Mouse (Mus musculus) C2C12 (cell line): ENCODE results near the gene Def6. TPM values are rescaled to one million over a fixed set of nuclear protein-coding genes. Genes with fewer than 3 reads are reported as not detected.

Experiments
- H3K27me3 ChIP-seq: one replicate; pipeline ENCODE4 v1.6.1; 2011; ENCODE audit not compliant: control insufficient read depth, insufficient read depth, insufficient read length
- H3K36me3 ChIP-seq: one replicate; pipeline ENCODE4 v1.6.1; 2011; ENCODE audit not compliant: control insufficient read depth, insufficient read depth
- H3K4me3 ChIP-seq: one replicate; pipeline ENCODE4 v1.5.1; 2011; ENCODE audit warnings: mild to moderate bottlenecking, control low read depth; ENCODE audit not compliant: poor library complexity, insufficient read depth, severe bottlenecking
- H3K79me2 ChIP-seq: one replicate; pipeline ENCODE4 v1.6.1; 2011; ENCODE audit not compliant: control insufficient read depth, insufficient read depth
- H3K79me3 ChIP-seq: one replicate; pipeline ENCODE4 v1.6.1; 2011; ENCODE audit warnings: low read depth, control low read depth
- H3ac ChIP-seq: one replicate; pipeline ENCODE3; 2011; ENCODE audit warnings: low read depth; ENCODE audit not compliant: control insufficient read depth, insufficient read length
- CEBPB ChIP-seq: IDR thresholded peaks from one replicate; pipeline ENCODE4 v1.6.1; 2011; ENCODE audit warnings: low read depth, mild to moderate bottlenecking, control low read depth, moderate library complexity
- CTCF ChIP-seq: IDR thresholded peaks from one replicate; pipeline ENCODE4 v1.5.1; 2011; ENCODE audit not compliant: control insufficient read depth, insufficient read depth, insufficient read length
- FOSL1 ChIP-seq: IDR thresholded peaks from one replicate; pipeline ENCODE4 v1.8.0; 2011; ENCODE audit warnings: mild to moderate bottlenecking, low read length; ENCODE audit not compliant: poor library complexity, insufficient read depth, severe bottlenecking
- MAX ChIP-seq: IDR thresholded peaks from one replicate; pipeline ENCODE4 v1.6.1; 2011; ENCODE audit warnings: mild to moderate bottlenecking, control low read depth
- MYOD1 ChIP-seq: IDR thresholded peaks from one replicate; pipeline ENCODE4 v1.6.1; 2011; ENCODE audit warnings: low read depth; ENCODE audit not compliant: control insufficient read depth, insufficient read length
- MYOG ChIP-seq: IDR thresholded peaks from one replicate; pipeline ENCODE4 v1.6.1; 2011; ENCODE audit not compliant: control insufficient read depth, insufficient read length; ENCODE audit errors: extremely low read depth
- USF1 ChIP-seq: IDR thresholded peaks from one replicate; pipeline ENCODE4 v1.6.1; 2011; ENCODE audit warnings: low read depth, mild to moderate bottlenecking, control low read depth, moderate library complexity
- polyA plus RNA-seq: library from polyadenylated mRNA; unstranded; fragments of >200 nt; fragmentation: generic; extraction: Trizol; gene quantifications from one replicate; pipeline ENCODE4 v1.2.1, GENCODE M21; 2012; ENCODE audit warnings: missing spikeins

Gene Def6
- polyA plus RNA-seq, 1 experiment = 5.7 TPM

- Histone ChIP-seq H3K36me3 (peaks cover 14% of the 10 kb centered on the region), H3ac (no peak overlapping the region), H3K4me3 (no peak overlapping the region), H3K27me3 (no peaks in the 10 kb centered on the region), H3K79me2 (peaks cover 58% of the 10 kb centered on the region), H3K79me3 (peaks cover 23% of the 10 kb centered on the region)
- TF ChIP-seq FOSL1 = no peak
- no peak for TF ChIP-seq CEBPB
- peak; percentile 70 for TF ChIP-seq MYOD1
- TF ChIP-seq USF1 = no peak
- TF ChIP-seq MYOG = no peak
- no peak for TF ChIP-seq CTCF
- TF ChIP-seq MAX = no peak
These were observed 41.5 kb downstream of the Def6 start for GRCm38 (mm10) chr17:28249062-28249461.

DNA sequence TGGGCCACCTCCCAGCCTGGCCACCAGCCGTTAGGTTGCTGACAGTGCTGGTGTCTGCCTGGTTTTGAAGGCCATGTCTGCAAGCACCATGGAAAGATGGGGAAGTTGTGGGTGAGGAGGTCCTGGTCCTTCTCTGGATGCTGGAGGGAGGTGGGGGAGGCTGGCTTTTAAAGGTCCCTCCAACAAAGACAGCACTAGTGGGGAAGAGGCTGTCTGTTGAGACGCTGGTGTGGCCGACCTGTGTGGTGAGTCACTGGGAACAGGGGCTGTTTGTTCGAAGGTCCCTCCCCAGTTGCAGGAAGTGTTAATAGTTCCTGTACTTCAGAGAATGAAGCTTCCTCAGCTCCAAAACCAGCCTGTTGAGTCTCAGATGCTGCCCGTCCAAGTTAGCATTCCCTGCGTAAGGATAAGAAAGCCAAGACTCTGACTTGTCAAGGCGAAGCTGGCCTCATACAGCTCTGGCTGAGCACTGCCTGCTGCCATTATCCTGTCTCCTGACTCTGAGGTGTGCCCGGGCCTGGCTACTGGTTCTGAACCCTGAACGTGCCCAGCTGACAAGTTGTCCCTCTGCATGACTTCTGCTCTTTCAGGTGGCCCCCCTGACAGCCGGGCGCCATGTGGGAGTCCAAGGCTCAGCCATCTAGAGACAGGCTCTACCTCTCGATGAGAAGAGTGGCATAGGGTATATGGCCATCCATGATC, 44.2 kb downstream of the Def6 start:
- Histone ChIP-seq H3ac (no peak overlapping the region), H3K79me3 (peaks cover 25% of the 10 kb centered on the region), H3K4me3 (no peak overlapping the region), H3K27me3 (no peaks in the 10 kb centered on the region), H3K79me2 (peaks cover 55% of the 10 kb centered on the region), H3K36me3 (peaks cover 8% of the 10 kb centered on the region)
- TF ChIP-seq USF1 (no peak), CTCF (no peak), MAX (no peak), MYOG (no peak), MYOD1 (no peak), CEBPB (no peak), FOSL1 (no peak)

DNA sequence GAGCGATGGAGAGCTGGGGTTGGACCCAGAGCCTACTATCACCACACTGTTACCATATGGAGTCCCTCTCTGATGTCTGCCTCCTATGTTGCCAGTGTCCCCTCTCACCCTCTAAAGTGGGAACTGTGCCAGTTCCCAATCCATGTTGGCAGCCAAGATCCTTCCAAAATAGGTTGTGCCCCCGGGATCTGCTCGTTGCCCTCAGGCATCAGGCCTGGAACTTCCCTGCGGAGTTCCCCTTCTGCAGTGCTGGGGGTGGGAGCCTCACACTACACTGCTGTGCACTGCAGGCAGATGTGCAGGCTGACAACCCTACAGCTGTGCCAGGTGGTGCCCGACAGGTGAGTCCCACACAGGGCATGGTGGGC, 44.7 kb downstream of the Def6 start:
- Histone ChIP-seq H3K79me3 (peaks cover 24% of the 10 kb centered on the region), H3K27me3 (no peaks in the 10 kb centered on the region), H3ac (no peak overlapping the region), H3K79me2 (peaks cover 57% of the 10 kb centered on the region), H3K36me3 (peaks cover 8% of the 10 kb centered on the region), H3K4me3 (no peak overlapping the region)
- TF ChIP-seq FOSL1 = no peak
- no peak for TF ChIP-seq CTCF
- TF ChIP-seq MYOD1 = no peak
- no peak for TF ChIP-seq MAX
- TF ChIP-seq CEBPB = no peak
- TF ChIP-seq MYOG = no peak
- no peak for TF ChIP-seq USF1

DNA sequence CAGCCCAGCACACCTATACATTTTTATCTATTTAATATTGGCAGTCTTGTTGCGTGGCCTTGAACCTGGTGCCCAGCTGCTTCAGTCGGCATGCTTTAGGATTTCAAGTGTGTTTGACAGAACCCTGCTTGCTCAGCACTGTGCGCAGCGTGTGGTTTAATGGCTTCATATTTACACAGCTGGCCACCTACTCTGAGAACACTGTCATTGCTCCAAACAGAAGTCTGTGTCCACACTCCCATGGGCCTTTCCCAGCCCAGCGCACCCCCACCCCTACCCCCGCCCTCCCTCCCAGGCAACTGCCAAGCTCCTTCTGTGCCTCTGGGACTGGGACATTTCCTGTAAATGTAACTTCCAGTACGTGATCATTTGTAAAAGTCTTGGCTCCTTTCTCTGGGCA, 45.6 kb downstream of the Def6 start:
- Histone ChIP-seq H3K4me3 (no peak overlapping the region), H3K27me3 (no peaks in the 10 kb centered on the region), H3ac (no peak overlapping the region), H3K79me2 (peaks cover 62% of the 10 kb centered on the region), H3K36me3 (peaks cover 8% of the 10 kb centered on the region), H3K79me3 (peaks cover 29% of the 10 kb centered on the region)
- TF ChIP-seq MYOD1 (peak; percentile 60), USF1 (no peak), CTCF (no peak)

DNA sequence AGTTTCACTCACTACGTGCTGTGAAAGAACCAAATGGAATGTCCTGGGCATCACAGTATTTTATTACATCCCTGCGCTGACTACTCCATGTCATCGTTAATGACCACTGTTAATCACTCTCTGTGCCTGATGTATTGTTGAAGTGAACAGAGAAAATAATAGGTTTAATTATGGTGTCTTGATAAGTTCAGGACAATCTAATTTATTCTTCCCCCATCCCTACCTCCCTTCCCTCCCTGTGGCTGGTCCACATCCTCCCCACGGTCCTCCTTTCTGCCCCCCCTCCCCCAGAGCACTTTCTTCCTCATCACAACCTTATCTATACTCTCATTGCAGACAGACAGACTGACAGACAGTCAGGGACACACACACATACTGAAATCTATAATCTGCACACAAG, 47.2 kb downstream of the Def6 start:
- H3K79me2 ChIP-seq = peaks cover 60% of the 10 kb centered on the region
- H3ac ChIP-seq = no peak overlapping the region
- TF ChIP-seq MYOD1 (no peak), MYOG (no peak), FOSL1 (no peak), CTCF (no peak), CEBPB (no peak), MAX (no peak), USF1 (no peak)
- no peak overlapping the region for H3K4me3 ChIP-seq
- no peaks in the 10 kb centered on the region for H3K27me3 ChIP-seq
- H3K79me3 ChIP-seq = peaks cover 34% of the 10 kb centered on the region
- peaks cover 12% of the 10 kb centered on the region for H3K36me3 ChIP-seq

DNA sequence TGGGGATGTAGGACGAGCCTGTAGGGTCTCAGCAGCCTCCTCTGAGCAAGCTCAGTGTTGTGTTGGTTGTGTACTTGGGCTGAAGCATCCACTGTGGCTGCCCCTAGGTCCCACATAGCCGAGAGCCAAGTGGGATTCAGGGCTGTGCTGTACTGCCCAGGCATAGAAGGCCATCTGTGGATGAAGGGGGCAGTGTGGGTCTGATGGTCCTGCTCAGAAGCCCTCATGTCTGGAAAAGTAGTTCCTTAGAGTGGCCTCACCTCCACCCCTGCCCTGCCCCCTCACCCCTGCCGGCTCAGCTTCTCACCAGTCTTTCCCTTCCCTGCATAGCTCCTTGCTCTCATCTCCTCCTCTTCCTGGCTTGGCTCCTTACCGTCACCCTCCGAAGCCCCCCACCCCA, 48.1 kb downstream of the Def6 start:
- no peaks in the 10 kb centered on the region for H3K27me3 ChIP-seq
- no peak for TF ChIP-seq CTCF
- TF ChIP-seq MAX = no peak
- TF ChIP-seq MYOG = no peak
- no peak for TF ChIP-seq FOSL1
- TF ChIP-seq CEBPB = no peak
- TF ChIP-seq MYOD1 = no peak
- no peak for TF ChIP-seq USF1
- no peak overlapping the region for H3ac ChIP-seq
- H3K79me2 ChIP-seq = peaks cover 57% of the 10 kb centered on the region
- H3K4me3 ChIP-seq = no peak overlapping the region
- peaks cover 31% of the 10 kb centered on the region for H3K79me3 ChIP-seq
- peaks cover 12% of the 10 kb centered on the region for H3K36me3 ChIP-seq
